Mouse (Mus musculus): ENCODE data around the gene Rab8b. TPM values are rescaled to one million over a fixed set of nuclear protein-coding genes. Genes with fewer than 3 reads are reported as not detected.
"Not testable (repeated sequence)": the region's sequence is repeated elsewhere in the genome, so short reads cannot be mapped to it uniquely, and the experiment has no call there.

The Rab8b gene
- total RNA-seq, 2 experiments from 2014 or later = 53.1 to 53.3 TPM

DNA sequence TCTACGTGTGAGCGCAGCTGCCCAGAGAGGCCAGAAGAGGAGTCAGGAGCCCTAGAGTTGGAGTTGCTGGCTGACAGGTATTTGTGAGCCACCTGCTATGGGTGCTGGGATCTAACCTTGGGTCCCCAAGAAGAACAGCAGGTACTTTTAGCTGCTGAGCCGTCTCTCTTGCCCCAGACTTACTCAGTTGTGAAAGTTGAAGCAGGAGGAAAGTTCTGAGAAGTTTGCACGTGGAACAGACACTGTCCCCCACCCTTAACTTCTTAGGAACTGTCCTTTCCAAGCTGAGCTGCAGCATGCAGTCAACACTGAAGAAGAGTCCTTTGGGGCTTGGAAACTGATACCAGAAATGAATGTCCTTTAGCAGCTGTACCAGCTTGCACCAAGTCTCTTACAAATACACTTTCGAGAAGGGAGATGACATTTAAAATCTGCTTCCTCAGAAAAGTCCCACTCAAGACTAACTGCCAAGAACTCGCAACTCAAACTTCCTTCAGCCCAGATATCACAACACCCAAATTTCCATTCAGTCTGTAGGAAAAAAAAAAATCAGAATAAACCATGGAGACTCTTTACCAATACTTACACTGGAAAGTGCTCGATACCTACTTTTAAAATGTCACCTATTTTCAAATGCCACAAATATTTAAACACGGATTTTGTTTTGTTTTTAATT, 2.1 kb downstream of the Rab8b start:
- no peak for DNase-seq

DNA sequence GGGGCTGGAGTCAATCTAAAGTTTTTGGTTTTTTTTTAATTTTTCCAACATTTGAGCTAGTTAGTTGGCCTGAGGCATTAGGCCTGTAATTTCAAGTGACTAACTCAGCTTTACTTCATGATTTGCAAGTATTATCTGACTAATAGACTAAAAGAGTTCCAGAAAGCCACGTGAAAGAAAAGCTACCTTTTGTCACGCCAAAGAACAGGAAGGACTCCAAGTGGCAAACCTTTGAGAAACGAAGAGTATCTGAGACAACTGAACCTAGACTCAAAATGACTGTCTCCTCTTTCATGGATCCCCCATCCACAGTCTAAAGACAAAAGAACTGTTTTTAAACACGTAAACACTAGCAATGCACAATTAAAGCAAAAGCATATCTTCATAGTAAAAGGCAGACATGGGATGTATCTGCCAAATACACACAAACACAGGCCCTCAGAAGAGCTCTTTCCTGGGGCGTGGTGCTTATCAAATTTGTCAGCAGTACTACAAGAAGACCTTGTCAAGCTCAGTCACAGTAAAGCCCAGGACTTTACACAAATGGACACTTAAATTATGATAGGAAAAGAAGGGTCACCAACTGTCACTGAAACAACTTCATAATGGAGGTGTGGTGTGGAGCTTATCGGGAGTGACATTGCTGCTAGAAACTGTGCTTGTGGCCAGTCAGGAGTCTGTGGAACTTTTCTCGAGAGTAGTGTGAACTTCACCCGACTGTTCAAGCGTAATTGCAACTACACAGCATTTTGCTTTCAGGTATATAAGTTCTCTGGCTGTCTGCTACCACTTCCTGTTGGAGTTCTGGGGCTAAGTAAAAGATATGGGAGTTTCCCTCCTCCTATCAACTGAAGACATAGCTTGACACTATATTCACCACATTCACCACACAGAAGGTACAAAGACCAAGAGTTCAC, 3.4 kb downstream of the Rab8b start:
- DNase-seq = no peak

DNA sequence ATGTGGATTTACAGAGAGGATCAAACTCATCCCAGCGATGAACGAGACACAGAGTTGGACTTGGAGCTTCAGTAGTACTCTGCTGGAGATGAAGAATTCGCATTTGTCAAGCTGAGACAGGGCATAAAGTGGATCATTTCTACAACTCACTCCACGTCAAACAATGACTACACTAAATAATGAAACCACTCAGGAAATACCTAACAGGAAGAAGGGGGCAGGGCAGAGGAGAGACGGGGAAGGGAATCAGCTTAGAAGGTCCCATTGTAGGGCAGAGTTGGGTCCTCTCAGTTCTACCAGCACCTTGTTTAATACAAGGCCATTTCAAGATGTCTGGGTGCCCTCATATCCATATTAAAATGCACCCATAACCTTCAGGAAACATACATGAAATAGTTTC, 4.1 kb downstream of the Rab8b start:
- no peak for DNase-seq

DNA sequence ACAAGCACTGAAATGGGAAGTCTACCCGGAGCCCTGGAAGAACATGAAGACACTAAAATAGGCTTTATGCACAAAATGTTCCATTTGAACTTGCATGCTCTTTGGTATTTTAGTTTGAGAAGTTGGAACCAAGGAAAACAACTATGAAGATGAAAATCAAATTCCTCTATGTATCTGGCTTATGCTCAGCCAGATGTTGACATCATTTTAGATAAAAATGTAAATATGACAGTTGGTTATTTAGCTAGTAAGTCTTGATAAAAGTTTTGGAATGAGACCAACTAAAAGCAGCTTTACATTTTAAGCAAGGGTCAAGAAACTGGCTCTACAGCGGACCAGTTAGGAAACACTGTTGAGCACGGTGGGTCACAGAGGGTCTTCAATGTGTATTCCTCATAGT, 4.9 kb downstream of the Rab8b start:
- no peak for DNase-seq

DNA sequence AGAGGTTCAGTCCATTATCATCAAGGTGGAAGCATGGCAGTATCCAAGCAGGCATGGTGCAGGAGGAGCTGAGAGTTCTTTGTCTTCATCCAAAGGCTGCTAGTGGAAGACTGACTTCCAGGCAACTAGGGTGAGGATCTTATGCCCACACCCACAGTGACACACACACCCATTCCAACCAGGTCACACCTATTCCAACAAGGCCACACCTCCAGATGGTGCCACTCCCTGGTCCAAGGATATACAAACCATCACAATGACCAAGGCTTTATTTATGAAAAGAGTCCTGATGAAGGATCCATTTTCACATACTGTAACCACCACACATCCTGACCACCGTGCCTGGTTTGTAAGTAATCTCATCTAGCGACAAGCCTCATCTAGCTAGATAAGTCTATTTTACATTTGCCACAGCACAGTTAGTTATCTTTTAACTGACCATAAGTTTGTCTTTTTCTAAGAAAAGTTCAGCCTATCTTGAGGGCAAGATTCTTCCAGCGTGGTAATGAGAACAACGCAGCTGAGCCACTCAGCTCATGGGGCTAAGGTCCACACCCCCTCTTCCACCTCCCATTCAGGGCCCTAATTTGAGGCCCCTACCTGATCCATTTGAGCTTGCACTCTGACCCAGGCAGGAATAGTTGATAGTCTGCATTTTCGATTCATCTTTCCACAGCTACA, 6.1 kb downstream of the Rab8b start:
- DNase-seq = not testable (repeated sequence)

DNA sequence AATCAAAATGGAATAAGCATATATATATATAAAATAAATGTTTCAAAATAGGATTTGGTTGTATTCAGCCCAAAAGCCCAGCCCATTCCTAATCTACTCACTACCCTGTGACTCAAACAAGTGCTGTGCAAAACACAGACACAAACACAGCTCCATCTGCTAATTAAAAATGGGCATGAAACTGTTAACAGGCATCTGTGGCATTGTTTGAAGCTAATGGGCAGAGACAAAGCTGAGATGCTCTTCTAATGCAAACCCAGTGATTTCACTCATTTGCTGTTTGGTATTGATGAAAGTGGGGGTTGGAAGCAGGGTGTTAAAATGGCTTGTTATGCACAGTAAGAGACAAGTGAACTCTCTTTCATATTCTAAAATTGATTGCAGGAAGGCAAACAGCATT, 7.2 kb downstream of the Rab8b start:
- DNase-seq = no peak

DNA sequence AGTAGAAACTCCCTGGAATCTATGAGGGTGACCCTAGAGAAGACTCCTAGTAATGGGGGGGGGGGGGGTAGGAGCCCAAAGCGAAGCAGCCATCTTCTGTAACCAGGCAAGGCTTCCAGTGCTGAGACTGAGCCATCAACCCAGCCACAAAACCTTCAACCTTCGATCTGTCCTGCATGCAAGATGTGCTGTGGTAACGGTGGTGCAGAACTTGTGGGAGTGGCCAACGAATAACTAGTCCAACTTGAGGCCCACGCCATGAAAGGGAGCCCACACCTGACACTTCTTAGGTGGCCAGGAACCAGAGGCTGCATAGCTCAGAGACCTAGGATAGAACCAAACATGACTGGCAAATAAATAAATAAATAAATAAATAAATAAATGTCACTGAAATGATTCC, 8.8 kb downstream of the Rab8b start:
- DNase-seq = no peak

DNA sequence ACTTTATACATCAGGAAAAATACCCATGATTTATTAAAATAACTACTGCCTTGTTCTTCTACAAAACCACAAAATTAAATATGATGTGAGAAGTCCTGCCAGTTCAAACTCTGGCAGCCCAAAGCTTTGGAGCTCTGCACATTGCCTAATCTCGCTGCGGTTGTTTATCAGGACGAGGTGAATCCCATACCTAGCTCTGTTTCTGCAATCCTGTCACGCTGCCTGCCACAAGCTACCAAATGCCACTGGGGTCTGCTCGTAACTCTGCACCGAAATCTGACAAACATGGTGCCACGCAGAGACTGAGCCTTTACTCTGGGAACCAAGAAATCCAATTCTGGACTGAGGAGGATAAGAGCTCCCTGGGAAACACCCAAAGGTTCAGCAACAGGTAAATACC, 9.6 kb downstream of the Rab8b start:
- DNase-seq = no peak

DNA sequence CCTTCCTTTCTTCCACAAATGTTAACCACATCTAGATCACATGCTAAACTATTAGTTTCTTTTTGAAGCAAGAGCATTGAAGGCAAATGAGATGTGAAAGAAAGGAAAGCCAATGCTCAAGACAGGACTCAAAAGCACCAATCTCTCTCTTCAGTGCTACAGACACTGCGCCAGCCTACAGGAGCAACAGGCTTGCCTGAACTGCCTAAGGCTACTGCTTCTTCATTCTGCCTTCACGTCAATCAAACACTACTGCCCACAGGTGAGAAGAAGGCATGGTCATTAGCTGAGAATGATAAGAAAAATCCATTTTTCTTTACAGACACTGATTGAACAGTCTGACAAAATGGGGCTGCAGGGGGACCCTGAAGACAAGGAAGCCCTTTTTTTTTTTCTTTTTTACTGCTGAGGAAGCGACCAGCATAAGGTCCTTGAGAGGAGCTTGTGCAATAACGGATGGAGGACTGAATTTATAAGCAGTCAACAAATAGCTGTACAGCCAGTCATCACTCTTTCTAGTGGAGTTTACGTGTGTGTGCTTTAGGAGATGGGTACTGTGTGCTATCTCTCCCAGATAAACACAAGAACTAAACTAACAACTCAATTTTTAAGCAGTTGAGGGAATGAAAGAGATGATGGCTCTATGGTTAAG, 11.6 kb downstream of the Rab8b start:
- no peak for DNase-seq

DNA sequence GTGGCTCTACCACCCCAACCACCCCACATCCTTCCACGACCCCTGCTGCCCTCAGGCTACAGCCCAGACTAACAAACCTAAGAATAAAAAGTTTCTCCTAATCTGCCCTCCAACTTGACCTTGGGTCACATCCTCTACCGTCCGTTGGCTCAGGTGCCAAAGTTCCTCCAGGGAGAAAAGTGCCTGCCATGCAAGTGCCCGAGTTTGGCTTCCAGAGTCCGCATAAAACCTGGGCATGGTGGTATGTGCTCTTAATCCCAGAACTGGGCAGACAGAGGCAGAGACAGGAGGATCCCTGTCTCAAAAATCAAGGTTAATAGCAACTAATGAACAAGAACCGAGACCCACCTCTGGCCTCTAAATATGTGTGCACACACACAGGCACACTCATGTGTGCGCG, 12.4 kb downstream of the Rab8b start:
- DNase-seq = no peak

DNA sequence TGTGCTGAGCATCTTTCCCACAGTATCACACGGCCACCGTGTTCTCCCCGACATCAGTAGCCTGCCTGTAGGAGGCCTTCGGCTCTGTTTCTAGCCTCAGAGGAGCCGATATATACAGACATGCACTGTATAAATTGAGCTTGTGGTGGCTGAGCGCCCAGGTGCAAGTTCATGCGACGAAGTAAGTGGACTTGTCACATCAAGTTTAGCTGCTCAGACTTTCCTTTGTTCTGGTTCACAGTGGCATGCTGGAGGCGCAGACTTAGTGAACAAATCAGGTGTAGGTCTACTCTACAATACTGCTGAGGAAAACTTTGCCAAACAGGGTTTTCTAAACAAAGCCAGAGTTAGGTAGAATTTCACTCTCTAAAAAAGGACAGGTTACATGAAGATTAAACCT, 13.5 kb downstream of the Rab8b start:
- DNase-seq = no peak

DNA sequence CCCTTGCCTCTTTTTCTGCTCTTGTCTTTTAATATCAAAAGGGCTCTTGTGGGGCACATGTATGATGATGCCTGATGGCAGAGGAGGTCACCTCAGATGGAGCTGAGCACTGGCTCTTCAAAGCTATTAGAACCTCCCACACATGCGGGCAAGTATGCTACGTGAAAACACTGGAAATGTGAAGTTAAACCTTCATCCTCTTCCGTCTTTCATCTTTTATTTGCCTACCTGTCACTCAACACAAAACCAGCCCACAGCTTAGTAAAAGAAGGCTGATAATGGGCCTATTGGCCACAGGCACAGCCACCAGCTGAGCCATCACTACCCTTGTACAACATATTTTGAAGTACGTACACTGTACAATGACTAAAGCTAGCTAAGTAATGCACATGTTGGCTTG, 20.0 kb downstream of the Rab8b start:
- DNase-seq = no peak

DNA sequence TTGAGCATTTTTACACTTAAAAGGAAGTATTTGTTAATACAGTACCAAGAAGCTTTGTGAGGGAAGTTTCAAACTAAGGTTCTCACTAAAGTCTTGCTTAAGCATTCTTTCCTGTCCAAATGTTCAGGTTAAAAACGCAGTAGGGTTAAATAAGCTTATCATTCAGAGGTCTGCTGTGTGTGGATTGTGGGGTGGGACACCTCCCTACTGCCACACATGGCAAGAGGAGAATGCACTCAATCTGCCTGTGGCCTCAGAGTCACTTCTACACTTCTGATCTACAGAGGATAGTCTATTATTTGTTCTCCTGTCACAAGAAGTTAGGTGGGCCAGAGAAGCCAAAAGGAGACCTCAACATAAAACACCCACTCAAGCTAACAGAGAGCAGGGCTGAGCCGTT, 20.4 kb downstream of the Rab8b start:
- no peak for DNase-seq

DNA sequence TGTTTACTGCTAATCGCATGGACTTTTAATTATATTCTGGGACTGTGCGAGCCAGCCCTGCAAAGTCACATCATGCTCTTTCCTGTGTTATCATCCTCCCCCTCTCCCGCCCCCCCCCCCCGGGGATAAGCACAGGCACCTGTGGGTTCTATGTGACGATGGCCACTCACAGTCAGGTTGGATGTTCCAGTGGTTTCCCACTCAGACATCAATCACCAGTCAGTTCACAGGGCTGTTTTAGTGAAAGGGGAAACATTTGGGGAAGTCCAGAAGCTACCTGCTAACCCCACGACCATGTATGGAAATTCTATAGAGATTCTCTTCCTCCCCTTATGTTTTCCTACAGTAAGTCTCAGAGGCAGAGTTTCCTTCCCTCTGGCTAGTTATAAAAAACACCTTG, 21.6 kb downstream of the Rab8b start:
- no peak for DNase-seq

DNA sequence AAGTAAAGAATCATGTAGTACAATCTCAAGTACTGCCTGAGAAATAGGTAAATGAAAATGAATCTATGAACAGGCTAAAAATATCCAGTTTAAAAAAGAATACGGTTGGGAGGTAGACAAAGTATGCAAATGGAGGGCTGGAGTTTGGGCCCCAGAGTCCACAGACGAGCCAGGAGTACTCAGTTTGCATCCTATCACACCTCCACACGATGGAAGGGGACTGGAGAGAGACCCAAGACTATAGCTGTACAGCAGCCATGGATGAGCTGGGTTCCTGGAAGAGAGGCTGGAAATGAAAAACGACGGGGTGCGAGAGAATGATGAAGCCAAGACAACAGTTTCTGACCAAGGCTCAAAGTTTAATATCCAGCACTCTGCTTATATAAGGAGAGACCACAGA, 22.5 kb downstream of the Rab8b start:
- DNase-seq = no peak

DNA sequence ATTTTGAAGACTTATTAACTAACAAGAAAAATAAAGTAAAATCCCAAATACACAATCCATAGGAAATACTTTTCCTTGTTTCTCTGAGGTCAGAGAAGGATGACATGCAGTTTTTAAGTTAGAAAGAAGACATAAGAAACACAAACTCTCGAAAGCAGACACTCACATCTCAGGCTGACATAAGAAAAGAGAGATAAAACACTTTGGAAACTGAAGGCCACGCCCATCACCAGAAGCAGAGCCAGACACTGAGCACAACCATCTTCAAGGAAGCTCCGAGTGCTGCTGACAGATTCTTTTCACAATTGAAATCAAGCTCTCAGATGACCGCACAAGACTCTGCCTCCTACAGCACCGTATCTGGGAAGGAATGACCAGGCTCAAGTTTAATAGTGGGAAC, 23.5 kb downstream of the Rab8b start:
- DNase-seq = no peak

DNA sequence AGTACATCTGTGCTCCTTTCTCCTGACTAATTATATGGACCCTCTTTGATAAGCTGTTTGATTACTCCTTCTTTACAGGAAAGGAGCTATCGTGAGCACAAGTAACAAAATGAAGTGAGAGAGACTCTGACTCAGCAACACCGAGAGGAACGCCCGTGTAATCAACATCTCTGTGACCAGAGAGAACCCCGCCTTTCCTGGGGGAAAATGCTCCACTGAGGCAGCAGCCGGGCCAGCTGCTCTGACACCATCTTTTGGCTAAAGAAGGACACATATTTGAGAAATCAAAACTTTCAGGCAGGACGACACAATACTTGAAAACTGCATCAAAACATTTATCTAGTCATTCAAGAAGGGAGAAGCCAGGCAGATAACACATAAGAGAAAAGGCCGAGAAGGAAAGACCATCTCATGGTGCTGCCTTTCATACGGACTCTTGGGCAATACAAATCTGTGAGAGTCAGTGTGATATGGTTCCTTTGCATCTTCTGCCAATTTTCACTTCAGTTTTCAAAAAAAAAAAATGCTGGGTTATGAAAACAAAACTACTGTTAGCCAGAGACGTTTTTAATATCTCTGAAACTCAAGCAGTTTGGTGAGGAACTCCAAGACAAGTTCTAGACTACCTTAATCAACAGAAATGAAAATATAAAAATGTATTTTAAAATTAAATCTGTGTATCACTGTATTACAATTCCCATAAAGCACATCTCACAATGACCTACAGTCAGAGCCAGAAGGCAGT, 24.3 kb downstream of the Rab8b start:
- DNase-seq = no peak

DNA sequence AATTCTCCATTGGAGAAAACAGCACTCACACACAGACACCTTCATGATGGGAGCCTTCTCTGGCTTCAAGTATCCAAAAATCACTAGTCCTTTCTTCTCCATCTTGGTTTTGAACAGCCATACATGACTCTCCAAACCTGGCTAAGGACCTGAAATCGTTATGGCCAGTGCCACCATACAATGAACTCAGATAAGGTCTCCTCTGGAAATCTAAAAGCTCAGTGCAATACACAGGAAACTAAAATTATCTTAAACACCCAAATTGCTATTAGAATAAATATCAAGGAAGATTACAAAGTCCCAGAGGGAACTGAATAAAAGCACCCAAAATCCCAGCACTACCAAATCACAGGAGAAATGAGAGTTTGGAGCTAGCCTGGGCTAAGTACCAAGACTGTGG, 25.1 kb downstream of the Rab8b start:
- no peak for DNase-seq

DNA sequence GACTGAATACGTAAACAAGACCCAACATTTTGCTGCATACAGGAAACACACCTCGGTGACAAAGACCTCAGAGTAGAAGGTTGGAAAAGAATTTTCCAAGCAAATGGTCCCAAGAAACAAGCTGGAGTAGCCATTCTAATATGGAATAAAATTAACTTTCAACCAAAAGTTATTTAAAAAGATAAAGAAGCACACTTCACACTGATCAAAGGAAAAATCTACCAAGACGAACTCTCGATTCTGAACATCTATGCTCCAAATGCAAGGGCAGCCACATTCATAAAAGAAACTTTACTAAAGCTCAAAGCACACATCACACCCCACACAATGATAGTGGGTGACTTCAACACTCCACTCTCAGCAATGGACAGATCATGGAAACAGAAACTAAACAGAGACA, 27.0 kb downstream of the Rab8b start:
- not testable (repeated sequence) for DNase-seq

DNA sequence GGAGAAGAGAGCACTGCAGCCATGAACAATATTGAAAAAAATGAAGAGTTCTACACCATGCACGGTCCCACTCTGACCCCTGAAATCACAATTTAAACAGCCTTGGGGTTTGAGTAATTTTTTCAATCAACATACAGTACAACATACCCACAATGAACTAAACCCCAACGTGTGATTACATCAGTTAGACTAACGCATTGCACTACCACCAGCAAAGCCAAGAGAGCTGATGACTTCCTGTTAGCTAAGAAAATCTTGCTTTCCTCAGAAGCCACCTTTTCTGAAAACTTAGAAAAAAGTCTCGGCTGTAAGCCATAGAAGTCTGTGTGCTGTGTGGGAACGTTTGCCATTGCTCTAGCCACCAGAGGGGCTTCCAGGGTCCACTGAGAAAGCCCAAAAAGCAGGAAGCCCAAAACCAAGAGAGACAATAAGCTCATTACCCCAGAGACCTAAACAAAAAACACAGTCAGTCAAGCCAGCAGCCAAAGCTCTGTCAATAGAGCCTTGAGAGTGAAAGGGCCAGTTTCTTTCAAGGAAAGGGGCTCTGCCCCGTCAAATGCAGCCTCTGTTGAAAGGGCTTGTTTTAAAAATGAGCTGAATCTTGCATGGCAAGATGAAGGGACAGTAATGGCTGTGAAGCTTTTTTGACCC, 31.4 kb downstream of the Rab8b start:
- DNase-seq = no peak

DNA sequence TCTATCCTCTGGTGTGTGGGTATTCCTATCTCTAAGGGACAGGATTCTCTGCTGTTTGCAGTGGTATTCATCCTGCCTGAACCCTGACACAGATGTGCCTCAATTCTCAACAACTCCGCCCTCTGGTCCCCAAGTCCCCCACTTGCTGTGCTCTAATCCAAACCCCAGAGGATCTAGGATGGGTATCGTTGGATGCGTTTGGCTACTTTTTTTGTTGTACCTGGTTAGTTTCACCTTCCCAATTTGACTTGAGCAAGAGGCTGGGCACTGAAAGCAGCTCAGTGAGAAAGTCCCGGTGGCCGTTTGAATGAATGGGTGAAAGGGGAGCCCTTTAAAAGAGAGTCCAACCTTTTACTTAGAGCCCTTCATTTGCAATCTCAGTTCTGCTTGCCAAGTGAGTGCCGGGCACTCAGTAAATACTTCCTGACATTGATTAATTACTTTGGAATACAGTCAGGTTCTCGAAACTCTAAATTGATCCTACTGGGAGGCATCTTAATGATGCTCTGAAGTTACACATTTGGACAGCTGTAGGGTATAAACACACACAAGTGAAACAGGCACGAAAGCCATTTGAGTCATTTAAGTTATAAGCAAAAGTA, 32.1 kb downstream of the Rab8b start:
- no peak for DNase-seq

Measured in layer of hippocampus, postnatal 36 days (tissue).